Mouse (Mus musculus) spleen, adult 18-20 months (tissue): Measurements from ENCODE around the gene Olfr1329.
"Not testable (repeated sequence)": the region's sequence is repeated elsewhere in the genome, so short reads cannot be mapped to it uniquely, and the experiment has no call there.

Source experiments
- DNase-seq, 2 experiments: peaks; one replicate each; pipeline ENCODE4 v3.0.0; 2022; ENCODE audit warnings: mixed read lengths in 2 of 2

Olfr1329 gene

DNA sequence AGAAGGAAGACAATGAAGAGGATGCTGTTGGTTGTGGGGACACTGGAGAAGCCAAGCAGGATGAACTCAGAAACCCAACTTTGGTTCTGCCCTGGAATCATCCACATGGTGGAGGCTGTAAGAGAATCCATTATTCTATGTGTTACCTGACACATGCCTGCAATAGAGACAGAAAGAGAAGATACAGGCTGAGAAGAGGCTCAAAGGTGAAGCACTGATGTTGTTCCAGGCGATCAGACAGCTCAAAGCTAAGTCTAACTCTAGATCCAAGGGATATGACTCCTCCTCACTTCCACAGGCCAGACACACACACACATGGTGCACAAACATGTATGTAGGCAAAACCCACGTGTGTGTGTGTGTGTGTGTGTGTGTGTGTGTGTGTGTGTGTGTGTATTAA is at the start of gene Olfr1329:
Gene Olfr1329 (minus strand): TSS at position 101 of the 400 bp plus-strand sequence.
- not testable (repeated sequence) for DNase-seq

DNA sequence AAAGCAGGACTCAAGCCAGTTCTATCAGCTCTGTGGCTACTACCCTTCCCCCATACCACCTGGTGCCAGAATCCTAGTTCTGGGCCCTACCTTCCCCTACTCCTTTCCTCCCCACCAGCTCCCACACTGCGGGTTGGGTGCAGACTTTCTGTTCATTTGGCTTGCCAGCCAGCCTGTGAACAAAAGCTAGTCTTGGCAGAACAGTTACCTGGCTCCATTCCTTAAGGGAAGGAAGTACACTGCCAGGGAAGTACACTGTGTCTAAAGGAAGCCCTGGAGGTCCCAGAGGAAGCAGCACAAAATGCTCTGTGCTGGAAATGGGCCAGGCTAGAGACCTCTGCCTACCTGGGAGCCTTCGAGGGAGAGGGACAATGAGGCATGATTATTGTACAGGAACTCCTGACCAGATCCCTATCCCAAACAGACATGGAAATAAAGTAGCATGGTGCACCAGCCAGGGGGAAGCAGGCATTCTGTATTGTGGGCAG is 43.9 kb upstream of the Olfr1329 start, which contains the start of gene Lao1:
Gene Lao1 (plus strand): TSS at position 438 of the 488 bp plus-strand sequence.
- no peak for DNase-seq

DNA sequence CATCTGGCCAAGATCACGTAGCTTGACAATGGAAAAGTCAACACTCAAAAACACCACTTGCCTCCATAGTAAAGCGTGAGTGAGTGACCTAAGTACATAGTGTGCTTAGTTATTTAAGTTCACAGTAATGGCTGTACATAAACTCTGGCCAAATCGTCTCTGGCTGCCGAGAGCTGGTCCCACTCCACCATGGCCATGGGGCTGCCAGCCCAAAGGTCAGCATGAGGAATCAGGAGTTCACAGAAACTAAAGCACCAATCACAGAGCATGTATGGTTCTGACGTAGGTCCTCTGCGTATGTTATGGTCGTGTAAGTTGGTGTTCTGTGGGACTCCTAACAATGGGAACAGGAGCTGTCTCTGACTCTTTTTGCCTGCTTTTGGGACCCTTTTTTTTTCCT is 41.5 kb upstream of the Olfr1329 start:
- no peak for DNase-seq

DNA sequence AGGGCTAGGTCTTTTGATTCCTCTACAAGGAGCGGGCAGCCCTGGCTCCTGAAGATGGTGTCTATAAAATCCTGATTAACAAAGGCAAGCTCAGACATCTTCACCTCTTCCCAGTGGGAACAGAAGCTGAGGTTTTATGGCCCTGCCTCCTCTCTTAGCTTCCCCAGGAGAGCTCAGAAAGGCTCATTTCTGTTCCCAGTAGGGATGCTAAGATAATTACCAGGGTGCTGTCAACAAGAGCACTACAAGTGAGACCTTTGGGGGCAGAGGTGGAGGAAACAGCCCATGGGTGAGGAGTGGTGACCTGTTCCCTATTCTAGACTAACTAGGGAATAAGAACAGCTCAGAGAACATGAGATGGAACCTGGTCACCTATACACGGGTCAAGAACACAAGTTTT is 21.2 kb upstream of the Olfr1329 start, which contains the start of gene Olfr1328:
Gene Olfr1328 (minus strand): TSS at position 101 of the 400 bp plus-strand sequence.
- DNase-seq, result no peak

DNA sequence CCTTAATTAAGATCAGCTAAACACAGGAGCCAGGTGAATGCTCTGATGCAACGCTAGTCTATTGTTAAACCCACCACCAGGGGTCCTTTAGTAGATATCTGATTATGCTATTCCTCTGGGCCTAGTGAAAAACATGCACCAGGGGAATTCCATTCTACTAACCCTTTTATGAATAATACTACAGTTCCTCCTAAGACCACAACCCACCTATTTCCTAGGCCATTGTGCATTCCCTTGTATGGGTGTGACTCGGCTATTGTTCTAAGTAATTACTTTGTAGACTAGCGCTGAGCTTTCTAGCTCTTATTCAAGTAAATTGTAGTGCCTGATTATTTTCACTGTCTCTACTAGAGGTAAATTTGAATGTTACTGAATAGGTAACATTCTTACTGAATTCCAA is 14.1 kb upstream of the Olfr1329 start:
- DNase-seq, result not testable (repeated sequence)

DNA sequence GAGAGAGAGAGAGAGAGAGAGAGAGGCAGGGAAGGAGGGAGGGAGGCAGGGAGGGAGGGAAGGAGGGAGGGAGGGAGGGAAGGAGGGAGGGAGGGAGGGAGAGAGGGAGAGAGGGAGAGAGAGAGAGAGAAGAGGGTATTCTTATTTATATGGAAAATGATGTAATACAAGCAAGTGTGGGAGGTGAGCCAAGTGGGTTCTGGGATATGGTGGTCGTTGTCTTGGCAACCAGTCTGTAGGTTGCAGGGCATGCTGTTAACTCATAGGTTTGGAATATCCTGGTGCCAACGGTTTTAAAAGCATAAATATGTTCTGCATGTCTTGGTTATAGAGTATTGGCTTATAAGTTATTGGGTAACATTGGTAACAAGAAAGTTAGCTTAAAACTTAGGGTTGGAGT is 15.3 kb downstream of the Olfr1329 start:
- DNase-seq, result no peak

DNA sequence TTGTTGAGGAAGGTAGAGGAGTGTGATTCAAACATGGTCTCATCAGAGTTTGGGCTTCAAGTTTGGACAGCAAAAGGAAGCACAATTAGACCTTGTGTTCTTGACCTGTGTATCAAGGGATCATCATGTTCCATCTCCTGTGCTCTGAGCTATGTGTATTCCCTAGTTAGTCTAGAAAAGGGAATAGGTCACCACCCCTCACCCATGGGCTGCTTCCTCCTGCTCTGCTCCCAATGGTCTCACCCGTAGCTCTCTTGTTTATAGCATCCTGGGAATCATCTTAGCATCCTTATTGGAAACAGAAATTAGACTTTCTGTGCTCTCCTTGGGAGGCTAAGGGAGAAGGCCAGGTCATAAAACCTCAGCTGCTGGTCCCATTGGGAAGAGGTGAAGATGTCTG is 29.0 kb downstream of the Olfr1329 start, which contains the start of gene Olfr1330:
Gene Olfr1330 (plus strand): TSS at position 301 of the 400 bp plus-strand sequence.
- DNase-seq, result no peak

DNA sequence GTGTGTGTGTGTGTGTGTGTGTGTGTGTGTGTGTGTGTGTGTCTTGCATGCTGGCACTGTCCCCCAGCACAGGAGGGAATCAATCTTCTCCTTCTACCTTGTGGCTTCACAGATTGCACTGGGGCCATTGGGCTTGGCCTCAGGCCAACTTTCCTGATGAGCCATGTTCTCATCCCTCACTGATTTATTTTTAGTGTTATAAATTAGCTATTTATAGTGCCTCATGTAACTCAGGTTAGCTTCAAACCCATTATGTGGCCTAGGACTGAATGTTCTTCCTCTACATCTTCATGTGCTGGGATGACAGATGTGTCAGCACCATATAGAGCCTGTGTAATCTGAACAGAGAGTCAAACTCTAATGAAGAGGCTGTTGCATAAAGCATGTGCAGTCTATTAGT is 49.7 kb downstream of the Olfr1329 start:
- DNase-seq, result no peak
